Mouse (Mus musculus): ENCODE results near the gene Foxp1. TPM values are rescaled to one million over a fixed set of nuclear protein-coding genes. Genes with fewer than 3 reads are reported as not detected.
A peak's percentile ranks its signal among the peaks of the same experiment; 100 is the strongest.

The Foxp1 gene
- polyA plus RNA-seq, 1 experiment from 2014 or later, result 38.0 TPM

GRCm38 (mm10) chr6:99100331-99100730, 422.2 kb downstream of the Foxp1 start:
- no peaks in the 10 kb centered on the region for H3K9me3 ChIP-seq (replicated peaks; ENCODE audit: low read length)
- H3K27me3 ChIP-seq (ENCODE audit: insufficient read depth, low read length), result no peaks in the 10 kb centered on the region
- DNase-seq (ENCODE audit: low spot score), result peak; percentile 42
- TF ChIP-seq CTCF (IDR thresholded peaks at IDR 0.05; ENCODE audit: low read depth), result no peak
- no peak overlapping the region for H3K4me2 ChIP-seq (ENCODE audit: low read length)
- H3K36me3 ChIP-seq (ENCODE audit: insufficient read depth, low read length), result no peaks in the 10 kb centered on the region
- no peak overlapping the region for H3K27ac ChIP-seq
- H3K4me1 ChIP-seq (replicated peaks; ENCODE audit: insufficient read depth, low read length), result peaks cover 11% of the 10 kb centered on the region
- no peak overlapping the region for H3K9ac ChIP-seq (ENCODE audit: low read depth, low read length)
- WGBS, result 37% methylated on average over 5 of the region's 5 CpGs
- no peak overlapping the region for H3K4me3 ChIP-seq (replicated peaks; ENCODE audit: low read depth, low read length)
- peak; percentile 30; the same call in 1 of the 2 replicates for ATAC-seq (replicated peaks; ENCODE audit: low FRiP score, low read depth)

- Histone ChIP-seq H3K4me1 (replicated peaks; ENCODE audit: insufficient read depth, low read length) (peaks cover 15% of the 10 kb centered on the region), H3K4me3 (replicated peaks; ENCODE audit: low read depth, low read length) (no peak overlapping the region), H3K36me3 (ENCODE audit: insufficient read depth, low read length) (no peaks in the 10 kb centered on the region), H3K9me3 (replicated peaks; ENCODE audit: low read length) (no peaks in the 10 kb centered on the region), H3K4me2 (ENCODE audit: low read length) (no peak overlapping the region), H3K27me3 (ENCODE audit: insufficient read depth, low read length) (no peaks in the 10 kb centered on the region), H3K27ac (no peak overlapping the region), H3K9ac (ENCODE audit: low read depth, low read length) (no peak overlapping the region)
- DNase-seq (ENCODE audit: low spot score), result peak; percentile 25
- 34% methylated on average over 4 of the region's 4 CpGs for WGBS
- TF ChIP-seq CTCF (IDR thresholded peaks at IDR 0.05; ENCODE audit: low read depth), result no peak
- no peak for ATAC-seq (replicated peaks; ENCODE audit: low FRiP score, low read depth)
Measured at GRCm38 (mm10) chr6:99099781-99100180, 422.7 kb downstream of the Foxp1 start.

DNA sequence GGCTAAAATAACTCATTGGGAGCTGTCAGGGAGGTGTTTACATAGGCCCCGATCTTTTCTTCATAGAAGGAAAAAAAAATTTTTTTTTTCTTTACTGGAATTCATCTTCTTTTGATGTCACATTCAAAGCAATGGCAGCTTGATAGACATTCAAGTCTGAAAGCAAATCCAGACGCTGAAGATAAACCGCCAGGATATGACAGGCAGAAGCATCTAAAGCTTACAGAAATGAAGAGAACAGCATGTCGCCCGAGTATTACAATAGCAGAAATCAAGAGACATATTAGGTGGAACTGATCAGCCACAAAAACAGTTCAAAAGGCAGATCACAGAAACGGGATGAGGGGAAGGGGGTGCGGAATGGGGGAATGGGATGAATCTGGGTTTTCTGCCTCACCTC, 425.3 kb downstream of the Foxp1 start:
- Histone ChIP-seq H3K9ac (ENCODE audit: low read depth, low read length) (no peak overlapping the region), H3K36me3 (ENCODE audit: insufficient read depth, low read length) (no peaks in the 10 kb centered on the region), H3K4me2 (ENCODE audit: low read length) (no peak overlapping the region), H3K9me3 (replicated peaks; ENCODE audit: low read length) (no peaks in the 10 kb centered on the region), H3K4me3 (replicated peaks; ENCODE audit: low read depth, low read length) (no peak overlapping the region), H3K4me1 (replicated peaks; ENCODE audit: insufficient read depth, low read length) (peaks cover 19% of the 10 kb centered on the region), H3K27ac (no peak overlapping the region), H3K27me3 (ENCODE audit: insufficient read depth, low read length) (no peaks in the 10 kb centered on the region)
- 59% methylated on average over 7 of the region's 7 CpGs for WGBS
- no peak for TF ChIP-seq CTCF (IDR thresholded peaks at IDR 0.05; ENCODE audit: low read depth)
- ATAC-seq (replicated peaks; ENCODE audit: low FRiP score, low read depth), result no peak
- DNase-seq (ENCODE audit: low spot score), result no peak

DNA sequence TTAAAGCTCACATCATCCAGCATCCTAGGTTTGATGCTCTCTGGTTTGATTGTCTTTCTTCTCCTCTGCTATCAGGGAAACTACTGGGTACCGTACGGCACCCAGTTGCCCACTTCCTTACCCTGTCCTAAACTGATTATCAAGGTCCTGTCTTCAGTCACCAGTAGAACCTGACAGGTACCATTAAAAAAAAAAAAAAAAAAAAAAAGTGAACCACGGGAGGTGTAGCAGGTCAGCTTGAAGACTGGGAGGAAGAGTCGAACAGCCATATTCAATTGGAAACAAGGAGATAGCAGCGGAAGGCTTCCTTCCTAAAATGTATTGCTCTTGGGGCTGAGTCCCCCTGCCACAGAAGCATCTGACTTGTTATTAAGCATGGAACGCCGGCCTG, 425.8 kb downstream of the Foxp1 start:
- H3K36me3 ChIP-seq (ENCODE audit: insufficient read depth, low read length), result no peaks in the 10 kb centered on the region
- H3K27ac ChIP-seq, result no peak overlapping the region
- peaks cover 20% of the 10 kb centered on the region for H3K4me1 ChIP-seq (replicated peaks; ENCODE audit: insufficient read depth, low read length)
- H3K27me3 ChIP-seq (ENCODE audit: insufficient read depth, low read length), result no peaks in the 10 kb centered on the region
- no peak overlapping the region for H3K9ac ChIP-seq (ENCODE audit: low read depth, low read length)
- TF ChIP-seq CTCF (IDR thresholded peaks at IDR 0.05; ENCODE audit: low read depth), result no peak
- H3K4me2 ChIP-seq (ENCODE audit: low read length), result no peak overlapping the region
- 64% methylated on average over 7 of the region's 7 CpGs for WGBS
- H3K4me3 ChIP-seq (replicated peaks; ENCODE audit: low read depth, low read length), result no peak overlapping the region
- H3K9me3 ChIP-seq (replicated peaks; ENCODE audit: low read length), result no peaks in the 10 kb centered on the region
- ATAC-seq (replicated peaks; ENCODE audit: low FRiP score, low read depth) (no peak), DNase-seq (ENCODE audit: low spot score) (no peak)

DNA sequence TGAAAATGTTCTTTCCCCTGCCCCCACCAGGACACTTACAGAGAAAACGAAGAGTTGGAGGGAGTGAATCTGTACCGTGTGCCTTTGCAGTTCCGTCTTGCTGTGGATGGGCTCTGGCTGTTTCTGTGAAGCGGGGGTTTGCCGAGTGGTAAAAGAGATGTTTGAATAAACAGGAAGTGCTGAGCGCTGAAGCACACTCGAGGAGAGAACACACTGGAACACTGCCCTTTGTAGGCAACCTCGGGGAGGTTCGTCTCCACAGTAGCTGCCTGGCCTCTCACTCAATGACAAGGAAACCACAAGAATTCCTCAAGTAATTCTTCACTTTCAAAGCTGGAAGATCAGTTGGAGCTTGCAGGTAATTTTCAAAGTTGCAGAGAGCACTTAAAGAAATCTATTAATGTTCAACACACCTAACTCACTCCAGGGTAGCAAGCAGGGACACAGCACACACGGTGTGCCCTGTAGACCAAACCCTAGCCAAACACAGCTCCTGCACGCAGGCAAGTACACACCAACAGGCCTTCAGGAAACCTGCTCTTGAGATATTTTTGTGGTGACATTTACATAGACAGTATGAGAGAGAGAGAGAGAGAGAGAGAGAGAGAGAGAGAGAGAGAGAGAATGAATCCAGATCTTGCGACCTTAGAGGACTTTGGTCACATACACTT, 426.3 kb downstream of the Foxp1 start:
- Histone ChIP-seq H3K4me1 (replicated peaks; ENCODE audit: insufficient read depth, low read length) (peaks cover 25% of the 10 kb centered on the region), H3K9me3 (replicated peaks; ENCODE audit: low read length) (no peaks in the 10 kb centered on the region), H3K27ac (peak overlapping the region; percentile 61; the same call in 1 of the 2 replicates), H3K4me2 (ENCODE audit: low read length) (peak overlapping the region; percentile 68), H3K4me3 (replicated peaks; ENCODE audit: low read depth, low read length) (peak overlapping the region; percentile 33), H3K27me3 (ENCODE audit: insufficient read depth, low read length) (no peaks in the 10 kb centered on the region), H3K9ac (ENCODE audit: low read depth, low read length) (peak overlapping the region; percentile 50), H3K36me3 (ENCODE audit: insufficient read depth, low read length) (no peaks in the 10 kb centered on the region)
- no peak for TF ChIP-seq CTCF (IDR thresholded peaks at IDR 0.05; ENCODE audit: low read depth)
- WGBS, result 15% methylated on average over 12 of the region's 12 CpGs
- peak; percentile 84 for DNase-seq (ENCODE audit: low spot score)
- no peak for ATAC-seq (replicated peaks; ENCODE audit: low FRiP score, low read depth)

- DNase-seq (ENCODE audit: low spot score) (peak; percentile 59), ATAC-seq (replicated peaks; ENCODE audit: low FRiP score, low read depth) (no peak)
- WGBS, result 21% methylated on average over 18 of the region's 18 CpGs
- TF ChIP-seq CTCF (IDR thresholded peaks at IDR 0.05; ENCODE audit: low read depth), result no peak
- H3K36me3 ChIP-seq (ENCODE audit: insufficient read depth, low read length), result no peaks in the 10 kb centered on the region
- H3K9me3 ChIP-seq (replicated peaks; ENCODE audit: low read length), result no peaks in the 10 kb centered on the region
- H3K4me1 ChIP-seq (replicated peaks; ENCODE audit: insufficient read depth, low read length), result peaks cover 25% of the 10 kb centered on the region
- peak overlapping the region; percentile 68 for H3K4me2 ChIP-seq (ENCODE audit: low read length)
- H3K4me3 ChIP-seq (replicated peaks; ENCODE audit: low read depth, low read length), result peak overlapping the region; percentile 33
- peak overlapping the region; percentile 61; the same call in 1 of the 2 replicates for H3K27ac ChIP-seq
- H3K9ac ChIP-seq (ENCODE audit: low read depth, low read length), result peak overlapping the region; percentile 50
- no peaks in the 10 kb centered on the region for H3K27me3 ChIP-seq (ENCODE audit: insufficient read depth, low read length)
Measured at GRCm38 (mm10) chr6:99095185-99096104, 427.1 kb downstream of the Foxp1 start.
